Mouse (Mus musculus): ENCODE results near the gene Dytn. TPM values are rescaled to one million over a fixed set of nuclear protein-coding genes. Genes with fewer than 3 reads are reported as not detected.

The Dytn gene
- polyA plus RNA-seq, 1 experiment from 2014 or later = not detected

GRCm38 (mm10) chr1:63573864-63574611, 112.7 kb downstream of the Dytn start:
- Histone ChIP-seq H3K4me1 (peaks cover 34% of the 10 kb centered on the region), H3K4me2 (peak overlapping the region; percentile 37; the same call in 1 of the 2 replicates), H3K27me3 (no peaks in the 10 kb centered on the region), H3K9me3 (replicated peaks) (no peaks in the 10 kb centered on the region), H3K4me3 (no peak overlapping the region), H3K9ac (no peak overlapping the region), H3K36me3 (ENCODE audit: poor library complexity, severe bottlenecking) (no peaks in the 10 kb centered on the region), H3K27ac (peak overlapping the region; percentile 72)
- 43% methylated on average over 12 of the region's 12 CpGs for WGBS
- ATAC-seq = peak; percentile 43; the same call in 1 of the 2 replicates

- H3K36me3 ChIP-seq (ENCODE audit: poor library complexity, severe bottlenecking) = no peaks in the 10 kb centered on the region
- peaks cover 34% of the 10 kb centered on the region for H3K4me1 ChIP-seq
- no peaks in the 10 kb centered on the region for H3K27me3 ChIP-seq
- peak overlapping the region; percentile 72 for H3K27ac ChIP-seq
- H3K9ac ChIP-seq = no peak overlapping the region
- H3K4me2 ChIP-seq = peak overlapping the region; percentile 37
- 11% methylated on average over 6 of the region's 6 CpGs for WGBS
- no peaks in the 10 kb centered on the region for H3K9me3 ChIP-seq (replicated peaks)
- no peak overlapping the region for H3K4me3 ChIP-seq
- ATAC-seq = peak; percentile 73
Observed at GRCm38 (mm10) chr1:63573432-63573831, 113.3 kb downstream of the Dytn start.

Other genes starting within 250 kb of the Dytn start
- 8.9 and 10.0 TPM in 2 replicates for gene Adam23, start 241.0 kb downstream of the Dytn start, polyA plus RNA-seq (2015; fragmentation: Nextera tagmentation; extraction: Ambion mirVana)
- not detected in 2 replicates for gene Gm39653, start 71.0 kb downstream of the Dytn start, polyA plus RNA-seq (2015; fragmentation: Nextera tagmentation; extraction: Ambion mirVana)
- gene Mdh1b, start 43.4 kb upstream of the Dytn start, polyA plus RNA-seq (2015; fragmentation: Nextera tagmentation; extraction: Ambion mirVana) = 0.22 and 0.57 TPM in 2 replicates
- 43.3 and 50.8 TPM in 2 replicates for gene Fastkd2, start 43.7 kb upstream of the Dytn start, polyA plus RNA-seq (2015; fragmentation: Nextera tagmentation; extraction: Ambion mirVana)
- gene 4933402D24Rik, start 82.3 kb upstream of the Dytn start, polyA plus RNA-seq (2015; fragmentation: Nextera tagmentation; extraction: Ambion mirVana) = 0.23 and 0.27 TPM in 2 replicates

All from forebrain, embryonic 13.5 days (tissue).